Mouse (Mus musculus) heart, postnatal 36 days (tissue): Measurements from ENCODE around the gene Gm17727. TPM values are rescaled to one million over a fixed set of nuclear protein-coding genes. Genes with fewer than 3 reads are reported as not detected.
"Not testable (repeated sequence)": the region's sequence is repeated elsewhere in the genome, so short reads cannot be mapped to it uniquely, and the experiment has no call there.

Experiments used
- DNase-seq, 2 experiments: peaks; one replicate each; pipeline ENCODE4 v3.0.0; 2021 to 2022
- intact Hi-C: fragments of 180-260 bp; cut with DNase I; formaldehyde crosslinking; loops from one replicate; pipeline ENCODE4 v1.15.1; 2025
- total RNA-seq, 2 experiments: library from RNA; stranded (reverse); gene quantifications; 2 replicates each; pipeline ENCODE4 v1.2.3; 2021

Gene Gm17727
- total RNA-seq = not detected

DNA sequence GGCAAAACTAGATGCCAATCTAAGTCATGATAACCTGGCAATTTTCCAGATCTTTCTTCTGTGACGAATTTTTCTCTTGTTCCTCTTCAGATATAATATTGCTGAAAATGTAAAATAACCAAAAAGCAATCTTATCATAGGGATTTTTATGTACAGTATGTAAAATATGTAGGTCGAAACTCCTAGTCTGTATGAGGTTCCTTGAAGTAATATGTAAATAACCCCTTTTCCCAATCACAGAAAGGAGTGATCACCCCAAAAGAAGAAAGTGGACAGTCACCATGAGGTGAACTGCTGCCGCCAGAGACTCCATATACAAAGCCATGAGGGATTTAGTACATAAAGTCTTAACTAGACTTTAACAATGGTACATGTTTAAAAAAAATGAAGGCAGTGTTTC is at the start of gene Gm17727:
Gene Gm17727, minus strand, starts transcription at position 101 of the 400 bp plus-strand sequence.
- intact Hi-C loops = no loop called here
- DNase-seq = no peak

DNA sequence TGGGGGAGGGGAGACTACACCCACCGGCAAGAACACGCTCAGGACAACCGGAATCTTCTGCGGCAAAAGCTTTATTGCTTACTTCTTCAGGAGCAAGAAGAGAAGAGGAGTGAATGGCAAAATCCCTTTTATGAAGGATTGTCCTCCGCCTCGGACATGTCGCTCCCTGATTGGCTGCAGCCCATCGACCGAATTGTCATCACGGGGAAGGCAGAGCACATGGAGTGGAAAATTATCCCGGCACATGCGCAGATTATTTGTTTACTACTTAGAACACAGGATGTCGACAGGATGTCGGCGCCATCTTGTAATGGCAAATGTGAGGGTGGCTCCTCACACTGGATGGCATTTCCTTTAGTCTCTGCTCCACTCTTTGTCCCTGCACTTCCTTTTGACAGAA is 40.0 kb upstream of the Gm17727 start:
- DNase-seq, intact Hi-C loops: not testable (repeated sequence)

DNA sequence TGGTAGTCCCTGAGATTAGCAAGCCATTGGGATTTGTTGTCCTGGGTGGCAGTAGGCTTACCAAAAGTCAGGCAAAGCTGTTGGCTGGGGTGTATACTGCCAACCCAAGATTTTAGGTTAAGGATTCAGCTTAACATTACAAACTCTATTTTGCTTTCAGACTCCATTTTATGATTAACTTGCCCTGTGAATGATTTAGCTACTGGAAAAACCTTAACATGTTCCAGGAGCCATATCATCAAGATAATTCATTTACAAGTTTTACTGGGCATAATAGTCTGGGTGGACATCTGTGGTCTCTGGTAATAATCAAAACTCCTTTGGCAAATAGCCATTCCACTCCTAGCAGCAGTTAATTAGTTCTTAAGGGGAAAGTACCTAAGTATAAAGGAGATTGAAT is 20.2 kb upstream of the Gm17727 start:
- DNase-seq = no peak

DNA sequence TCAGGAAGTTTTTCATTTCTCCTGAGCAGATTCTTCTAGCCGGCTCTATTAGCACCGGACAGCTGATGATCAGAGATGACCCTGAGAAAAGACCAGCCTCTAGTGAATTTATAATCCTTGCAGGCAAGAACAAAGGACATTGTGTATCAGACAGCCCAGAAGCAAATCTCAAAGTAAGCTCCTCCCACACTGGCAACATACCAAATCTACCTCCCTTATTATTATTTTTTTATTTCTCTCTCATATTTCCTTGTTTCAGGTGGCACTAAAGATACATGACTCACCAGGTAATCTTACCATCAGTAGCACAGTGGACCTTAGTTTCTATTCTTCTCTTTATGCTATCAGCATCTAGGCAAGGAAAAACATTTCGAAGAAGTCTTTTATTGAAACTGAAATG is 12.1 kb upstream of the Gm17727 start, which contains the start of the genes Gm27235 and D730048I06Rik:
Gene Gm27235, minus strand, starts transcription at position 101 of the 400 bp plus-strand sequence.
Gene D730048I06Rik, minus strand, starts transcription at position 112 of the 400 bp plus-strand sequence.
- intact Hi-C loops = no loop called here
- DNase-seq = no peak

More for the DNA sequence above, 20.2 kb upstream of the Gm17727 start:
- intact Hi-C loops = no loop called here

DNA sequence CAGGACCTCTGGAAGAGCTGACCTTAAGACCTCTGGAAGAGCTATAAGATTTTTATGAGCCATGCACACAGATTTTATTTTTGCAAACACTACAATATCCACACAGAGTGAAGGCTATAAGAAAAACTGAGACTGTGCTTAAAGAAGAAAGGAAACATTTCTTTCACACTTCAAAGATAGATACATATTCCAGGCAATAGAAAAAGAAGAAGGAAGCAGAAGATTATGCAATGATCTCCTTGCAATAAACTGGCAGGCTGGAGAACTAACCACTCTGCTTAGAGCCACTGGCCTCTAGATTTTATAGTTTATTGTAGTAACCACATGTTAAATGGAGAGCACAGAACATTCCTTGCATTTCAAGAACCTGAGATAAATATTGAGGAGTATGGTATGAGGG is 21.1 kb downstream of the Gm17727 start:
- intact Hi-C loops = no loop called here
- no peak for DNase-seq

DNA sequence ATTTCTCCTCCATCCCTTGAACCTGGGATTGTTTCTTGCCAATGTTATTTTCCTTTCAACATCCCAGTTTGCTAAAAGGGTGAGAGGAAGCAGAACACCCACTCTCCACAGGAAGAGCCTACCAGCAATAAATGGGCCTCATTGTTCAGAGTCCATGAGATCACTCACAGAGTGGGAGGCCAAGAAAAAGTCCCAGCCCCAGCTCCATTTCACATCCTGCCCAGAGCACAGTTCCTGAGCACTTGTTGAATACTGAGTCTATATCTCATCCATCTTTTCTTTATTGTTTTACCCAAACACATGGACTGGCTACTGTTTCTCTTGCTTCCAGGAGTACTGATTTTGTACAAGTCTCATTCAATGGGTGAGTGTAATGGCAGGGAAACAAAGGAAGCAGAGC is 37.2 kb downstream of the Gm17727 start, which contains the start of gene Gm17677:
Gene Gm17677, plus strand, starts transcription at position 301 of the 400 bp plus-strand sequence.
- DNase-seq = no peak
- intact Hi-C loops = no loop called here

Other genes starting within 250 kb of the Gm17727 start
- gene Ddx25, start 219.6 kb downstream of the Gm17727 start, total RNA-seq = not detected
- 1 to 10 TPM; 6.6 to 6.7 TPM for gene Pus3, start 219.5 kb downstream of the Gm17727 start, total RNA-seq
- not detected for gene Pate2, start 207.8 kb downstream of the Gm17727 start, total RNA-seq
- 1 to 10 TPM; 1.6 to 2.4 TPM for gene Hyls1, start 207.7 kb downstream of the Gm17727 start, total RNA-seq
- not detected for gene Pate4, start 166.2 kb downstream of the Gm17727 start, total RNA-seq
- not detected for gene Pate3, start 129.9 kb downstream of the Gm17727 start, total RNA-seq
- gene Pate1, start 90.7 kb downstream of the Gm17727 start, total RNA-seq = not detected
- gene Gm17677, start 37.1 kb downstream of the Gm17727 start, total RNA-seq = not detected
- gene Gm27235, start 12.0 kb upstream of the Gm17727 start, total RNA-seq = not detected
- not detected for gene D730048I06Rik, start 12.0 kb upstream of the Gm17727 start, total RNA-seq
- not detected for gene 9230110F15Rik, start 66.0 kb upstream of the Gm17727 start, total RNA-seq
- not detected for gene 9230113P08Rik, start 130.3 kb upstream of the Gm17727 start, total RNA-seq